Mouse (Mus musculus): ENCODE data around the gene Gm49368. TPM values are rescaled to one million over a fixed set of nuclear protein-coding genes. Genes with fewer than 3 reads are reported as not detected.

The Gm49368 gene
- total and polyA plus RNA-seq, 3 experiments = not detected

DNA sequence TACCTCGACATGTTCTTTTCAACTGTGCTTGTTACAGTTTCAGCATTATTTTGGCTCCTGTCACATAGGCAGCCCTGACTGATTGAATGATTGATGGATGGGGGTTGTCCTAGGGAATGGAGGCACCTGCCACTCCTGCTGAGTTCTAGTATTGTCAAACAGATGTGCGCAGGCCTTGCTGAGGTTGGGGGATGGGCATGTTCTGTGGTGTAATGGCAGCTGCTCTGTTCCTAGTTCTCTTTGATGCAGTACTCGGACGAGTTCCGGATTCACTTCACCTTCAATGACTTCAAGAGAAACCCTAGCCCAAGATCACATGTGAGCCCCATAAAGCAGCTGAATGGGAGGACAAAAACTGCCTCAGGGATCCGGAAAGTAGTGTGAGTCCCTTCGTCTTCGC is 17.5 kb downstream of the Gm49368 start:
- H3K27ac ChIP-seq (ENCODE audit: control insufficient read depth, low read depth, low read length) = no peak overlapping the region
- no peak for DNase-seq (ENCODE audit: low read depth, low spot score)
- H3K27me3 ChIP-seq (ENCODE audit: control insufficient read depth in 1 of 2, insufficient read depth in 2 of 2, low read length in 2 of 2) = peaks cover 3 to 11% of the 10 kb centered on the region in 2 experiments
- no peak for TF ChIP-seq E2F4 (IDR thresholded peaks at IDR 0.05; ENCODE audit: borderline replicate concordance, low read depth, low read length)
- TF ChIP-seq ELF1 (IDR thresholded peaks at IDR 0.05; ENCODE audit: low read depth, low read length) = no peak
- TF ChIP-seq ZNF384 (IDR thresholded peaks at IDR 0.05; ENCODE audit: low read depth, low read length) = no peak
- TF ChIP-seq MYB (IDR thresholded peaks at IDR 0.05; ENCODE audit: low read depth, low read length) = no peak
- TF ChIP-seq RCOR1 (IDR thresholded peaks at IDR 0.05; ENCODE audit: low read depth, low read length) = no peak
- TF ChIP-seq ZMIZ1 (IDR thresholded peaks at IDR 0.05; ENCODE audit: low read depth, low read length) = no peak
- TF ChIP-seq MAZ (IDR thresholded peaks at IDR 0.05; ENCODE audit: low read depth, low read length) = no peak
- TF ChIP-seq TBP (IDR thresholded peaks at IDR 0.05; ENCODE audit: low read depth, low read length) = no peak
- no peak for TF ChIP-seq GATA1 (IDR thresholded peaks at IDR 0.05; ENCODE audit: low read depth, low read length)
- no peak for TF ChIP-seq TCF12 (IDR thresholded peaks at IDR 0.05; ENCODE audit: low read depth, low read length)
- TF ChIP-seq GABPA (IDR thresholded peaks at IDR 0.05; ENCODE audit: low read depth, low read length) = no peak
- H3K9ac ChIP-seq (ENCODE audit: control insufficient read depth, low read depth, low read length, poor library complexity, severe bottlenecking) = no peak overlapping the region
- no peaks in the 10 kb centered on the region for H3K36me3 ChIP-seq (ENCODE audit: control insufficient read depth in 1 of 2, insufficient read depth in 2 of 2, low read length in 2 of 2)
- H3K4me3 ChIP-seq (ENCODE audit: control insufficient read depth in 1 of 2, insufficient read depth in 1 of 2, low read depth in 2 of 2, low read length in 2 of 2) = no peak overlapping the region
- H3K79me2 ChIP-seq (ENCODE audit: control insufficient read depth, insufficient read depth, low read length, poor library complexity) = no peaks in the 10 kb centered on the region
- H3K9me3 ChIP-seq (replicated peaks; ENCODE audit: insufficient read depth, low read length) = no peaks in the 10 kb centered on the region
- no peaks in the 10 kb centered on the region for H3K4me1 ChIP-seq (ENCODE audit: control insufficient read depth in 1 of 2, insufficient read depth in 2 of 2, low read length in 2 of 2)

GRCm38 (mm10) chr7:128089141-128089540 is 26.7 kb downstream of the Gm49368 start:
- no peak overlapping the region for H3K27ac ChIP-seq (ENCODE audit: control insufficient read depth, low read depth, low read length)
- H3K9me3 ChIP-seq (replicated peaks; ENCODE audit: insufficient read depth, low read length) = no peaks in the 10 kb centered on the region
- H3K27me3 ChIP-seq (ENCODE audit: control insufficient read depth in 1 of 2, insufficient read depth in 2 of 2, low read length in 2 of 2) = peaks cover 4 to 11% of the 10 kb centered on the region in 2 experiments
- H3K9ac ChIP-seq (ENCODE audit: control insufficient read depth, low read depth, low read length, poor library complexity, severe bottlenecking) = no peak overlapping the region
- DNase-seq (ENCODE audit: low read depth, low spot score) = peak; percentile 23
- no peak overlapping the region for H3K4me3 ChIP-seq (ENCODE audit: control insufficient read depth in 1 of 2, insufficient read depth in 1 of 2, low read depth in 2 of 2, low read length in 2 of 2)
- no peaks in the 10 kb centered on the region for H3K4me1 ChIP-seq (ENCODE audit: control insufficient read depth in 1 of 2, insufficient read depth in 2 of 2, low read length in 2 of 2)
- no peaks in the 10 kb centered on the region for H3K79me2 ChIP-seq (ENCODE audit: control insufficient read depth, insufficient read depth, low read length, poor library complexity)
- TF ChIP-seq MYC (IDR thresholded peaks at IDR 0.05; ENCODE audit: low read depth, low read length) (no peak), MXI1 (IDR thresholded peaks at IDR 0.05; ENCODE audit: low read depth, low read length) (no peak), JUND (IDR thresholded peaks at IDR 0.05; ENCODE audit: low read depth, low read length) (no peak), USF2 (IDR thresholded peaks at IDR 0.05; ENCODE audit: borderline replicate concordance in 1 of 2, insufficient read depth in 1 of 2, low read depth in 1 of 2, low read length in 2 of 2) (no peak), HCFC1 (IDR thresholded peaks at IDR 0.05; ENCODE audit: low read depth, low read length) (no peak), EP300 (IDR thresholded peaks at IDR 0.05; ENCODE audit: low read depth in 1 of 2, low read length in 2 of 2) (no peak), CHD2 (IDR thresholded peaks at IDR 0.05; ENCODE audit: low read length) (no peak), MYB (IDR thresholded peaks at IDR 0.05; ENCODE audit: low read depth, low read length) (no peak), TBP (IDR thresholded peaks at IDR 0.05; ENCODE audit: low read depth, low read length) (no peak)
- no peaks in the 10 kb centered on the region for H3K36me3 ChIP-seq (ENCODE audit: control insufficient read depth in 1 of 2, insufficient read depth in 2 of 2, low read length in 2 of 2)
